Mouse (Mus musculus): ENCODE results near the gene Lrrc57.

Gene Lrrc57

DNA sequence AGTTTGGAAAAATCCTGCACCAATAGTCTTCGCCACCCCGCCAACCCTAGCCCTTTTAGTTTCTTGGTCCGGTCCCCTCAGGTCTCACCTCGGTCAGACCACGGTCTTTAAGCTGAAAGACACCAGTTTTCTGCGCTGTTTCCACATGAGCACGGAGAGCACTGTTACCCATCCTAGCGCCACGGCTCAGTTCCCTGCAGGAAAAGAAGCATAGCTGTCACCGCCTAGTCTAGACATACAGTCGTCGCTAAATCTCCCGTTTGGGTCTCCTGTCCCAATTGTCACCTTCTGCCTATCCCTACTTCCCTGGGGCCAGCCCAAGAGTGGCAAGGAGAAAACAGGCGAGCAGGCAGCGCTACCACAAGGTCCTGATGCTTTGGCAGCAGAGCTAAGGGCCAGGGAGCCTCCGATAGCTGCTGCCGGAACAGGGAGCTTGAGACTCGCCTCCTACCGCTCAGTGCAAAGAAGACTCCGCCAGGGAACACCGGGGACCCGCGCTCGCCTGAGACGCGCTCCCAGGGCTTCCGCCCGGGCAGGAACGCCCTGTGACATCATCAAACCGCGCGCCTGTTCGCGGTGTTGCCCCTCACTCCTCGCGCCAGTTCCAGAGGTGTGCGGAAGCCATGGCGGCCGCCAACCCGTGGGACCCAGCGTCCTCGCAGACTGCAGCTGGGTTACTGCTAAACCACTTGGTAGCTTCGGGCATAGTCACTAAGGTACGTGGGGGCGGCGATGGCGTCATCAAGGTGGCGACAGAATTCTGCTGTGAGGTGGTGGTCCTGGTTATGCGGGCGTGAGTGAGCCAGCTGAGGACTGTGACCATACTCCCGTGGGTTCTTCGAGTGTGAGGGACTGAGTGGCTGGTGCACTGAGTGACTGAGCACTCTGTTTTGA, at the start of gene Lrrc57, which contains the start of gene Haus2:
Lrrc57 (minus strand) TSS at position 691 of the 894 bp plus-strand sequence.
Haus2 (plus strand) TSS at position 554 of the 894 bp plus-strand sequence.
- DNase-seq (ENCODE audit: low spot score): peak; percentile 92

DNA sequence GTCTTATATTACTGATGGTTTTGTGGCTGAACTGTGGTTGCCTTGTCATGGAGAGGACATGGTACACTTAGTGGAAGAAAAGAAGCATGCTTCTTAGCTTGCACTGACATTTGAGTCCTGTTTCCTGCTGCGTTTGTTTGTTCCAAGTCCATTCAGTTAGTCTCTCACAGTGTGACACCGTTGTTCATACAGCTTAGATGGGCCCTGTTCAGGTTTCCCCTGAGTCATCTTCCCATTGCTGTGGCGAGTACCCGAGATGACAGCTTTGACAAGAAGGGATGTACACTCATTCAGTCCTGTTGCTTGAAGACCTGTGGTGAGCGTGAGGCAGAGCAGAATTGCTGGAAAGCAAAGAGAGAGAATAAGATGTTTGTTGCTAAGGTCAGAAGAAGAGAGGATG, 49.2 kb upstream of the Lrrc57 start:
- DNase-seq (ENCODE audit: low spot score): no peak

DNA sequence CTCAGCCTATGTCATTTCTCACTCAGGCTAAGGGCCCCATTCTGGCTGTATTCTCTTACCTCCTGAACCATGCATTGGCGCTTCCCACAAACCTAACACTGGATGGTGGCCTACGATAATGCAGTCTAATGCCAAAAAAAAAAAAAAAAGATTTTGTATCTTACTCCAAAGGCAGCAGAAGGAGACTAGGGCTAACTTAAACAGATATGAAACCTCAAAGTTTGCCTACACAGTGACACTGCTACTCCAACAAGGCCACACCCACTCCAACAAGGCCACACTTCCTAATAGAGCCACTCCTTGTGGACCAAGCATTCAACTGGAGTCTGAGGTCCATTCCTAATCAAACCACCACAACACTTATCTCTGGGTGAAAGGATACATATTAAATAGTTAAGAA, 47.4 kb upstream of the Lrrc57 start:
- no peak for DNase-seq (ENCODE audit: low spot score)

DNA sequence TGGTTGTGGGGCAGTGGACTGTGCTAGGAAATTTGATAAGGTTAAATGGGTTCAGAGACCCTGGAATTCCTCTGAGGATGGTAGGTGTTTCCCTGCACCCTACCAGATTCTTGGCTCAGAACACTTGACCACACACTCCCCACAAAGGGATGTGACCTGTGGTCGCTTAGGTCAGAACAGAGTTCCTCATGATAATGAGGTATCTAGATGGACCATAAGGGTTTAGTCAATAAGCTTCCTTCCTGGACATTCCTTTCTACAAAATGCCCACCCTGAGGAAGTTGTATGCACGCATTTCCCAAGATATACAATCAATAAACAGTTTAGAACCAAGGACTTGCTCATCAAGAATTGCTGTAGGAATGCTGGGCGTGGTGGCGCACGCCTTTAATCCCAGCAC, 46.6 kb upstream of the Lrrc57 start:
- DNase-seq (ENCODE audit: low spot score): no peak

DNA sequence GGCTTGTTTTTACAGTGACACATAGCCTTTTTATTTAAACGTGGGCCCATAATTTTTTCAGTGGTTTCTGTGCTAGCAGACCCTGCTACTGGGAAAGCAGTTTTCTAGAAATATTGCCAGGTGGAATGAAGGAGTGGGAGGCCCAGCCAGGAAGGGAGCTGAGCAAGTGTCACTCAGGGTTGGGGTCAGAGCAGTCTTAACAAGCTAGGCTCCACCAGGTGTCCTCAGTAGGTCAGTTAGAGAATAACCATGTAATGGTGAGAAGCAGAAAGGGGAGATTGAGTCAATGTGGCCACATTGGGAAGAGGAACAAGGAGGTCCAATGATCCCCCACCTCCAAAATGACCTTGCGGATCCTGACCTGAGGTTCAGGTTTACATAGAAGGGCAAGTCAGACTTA, 45.4 kb upstream of the Lrrc57 start:
- DNase-seq (ENCODE audit: low spot score): no peak

DNA sequence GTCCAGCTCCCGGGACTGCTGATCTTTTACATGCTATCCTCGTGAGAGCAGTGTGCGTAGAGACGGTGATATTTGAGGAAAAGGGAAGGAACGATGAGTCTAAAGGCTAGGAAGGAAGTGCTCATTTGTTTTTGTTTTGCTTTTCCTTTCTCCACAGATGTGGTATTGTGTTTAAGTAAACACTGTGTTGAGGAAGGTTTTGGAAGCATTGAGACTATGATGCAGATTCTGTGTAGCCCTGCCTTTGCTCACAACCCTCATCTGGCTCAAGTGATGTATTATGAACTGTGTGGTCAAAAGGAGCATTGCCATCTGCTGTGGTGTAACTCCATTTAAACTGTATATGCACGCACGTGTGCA, 43.6 kb upstream of the Lrrc57 start:
- no peak for DNase-seq (ENCODE audit: low spot score)

DNA sequence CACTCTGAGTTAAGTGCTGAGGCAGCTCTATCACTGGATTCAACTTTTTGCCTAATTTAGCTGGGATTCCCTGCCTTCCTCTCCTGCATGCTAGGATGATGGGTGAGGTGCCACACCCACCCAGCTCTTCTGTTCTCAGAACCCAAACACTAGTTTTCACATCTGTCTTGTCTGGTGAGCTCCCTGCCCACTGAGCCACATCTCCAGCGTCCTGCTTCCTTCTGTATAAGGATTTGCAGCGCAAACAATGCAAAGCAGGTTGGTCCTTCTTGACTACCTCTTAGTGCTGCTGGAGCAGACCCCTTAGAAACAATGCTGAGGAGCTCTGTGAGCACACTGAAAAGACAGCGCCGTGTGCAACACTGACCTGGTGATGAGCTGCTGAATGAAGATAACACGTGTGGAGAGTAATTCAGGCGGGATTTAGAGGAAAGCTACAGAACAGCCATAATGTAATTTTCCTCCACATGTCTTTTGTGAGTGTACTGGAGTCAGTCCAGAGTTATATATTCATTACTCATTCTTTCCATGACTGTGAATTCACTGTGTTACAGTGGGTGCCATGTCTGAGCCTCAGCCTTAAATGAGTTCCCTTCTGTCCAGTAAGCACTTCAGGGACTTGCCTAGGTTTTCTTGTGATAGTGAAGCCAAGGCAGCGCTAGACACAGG, 43.1 kb upstream of the Lrrc57 start:
- DNase-seq (ENCODE audit: low spot score): no peak

DNA sequence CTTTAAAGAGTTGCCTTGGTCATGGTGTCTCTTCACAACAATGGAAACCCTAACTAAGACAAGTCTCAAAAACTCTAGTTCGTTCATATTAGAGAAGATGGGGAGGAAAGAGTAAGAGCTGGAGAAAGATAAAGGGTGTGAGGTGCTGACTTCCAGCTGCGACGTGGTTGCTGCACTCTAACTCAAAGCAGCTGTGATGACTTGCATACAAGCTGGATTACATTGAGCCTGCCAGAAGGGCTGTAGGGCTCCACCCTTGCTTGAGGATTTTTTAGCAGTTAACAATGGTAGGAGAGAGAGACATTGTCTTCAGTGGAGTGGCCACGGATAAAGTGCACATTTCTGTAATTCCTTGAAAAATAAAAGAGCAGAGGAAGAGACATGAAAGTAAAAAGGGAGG, 37.5 kb upstream of the Lrrc57 start:
- no peak for DNase-seq (ENCODE audit: low spot score)

DNA sequence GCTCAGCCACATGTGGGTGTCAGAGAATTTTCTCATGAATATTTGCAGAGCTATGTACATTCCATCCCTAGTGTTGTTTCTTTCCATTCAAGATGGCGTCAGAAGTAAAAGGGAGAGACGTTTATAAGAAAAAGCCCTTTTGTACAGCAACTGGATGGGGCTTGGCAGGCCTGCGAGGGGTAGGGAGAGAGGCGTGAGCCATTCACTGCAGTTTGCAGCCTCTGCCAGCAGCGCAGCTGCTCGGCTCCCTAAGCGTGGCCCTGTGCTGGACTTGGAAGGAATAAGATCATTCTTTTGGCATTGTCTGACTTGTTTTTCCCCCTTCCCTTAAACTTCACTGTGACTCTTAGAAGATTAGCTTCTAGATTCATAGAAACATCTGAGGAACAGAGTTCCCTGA, 34.5 kb upstream of the Lrrc57 start:
- peak; percentile 69 for DNase-seq (ENCODE audit: low spot score)

DNA sequence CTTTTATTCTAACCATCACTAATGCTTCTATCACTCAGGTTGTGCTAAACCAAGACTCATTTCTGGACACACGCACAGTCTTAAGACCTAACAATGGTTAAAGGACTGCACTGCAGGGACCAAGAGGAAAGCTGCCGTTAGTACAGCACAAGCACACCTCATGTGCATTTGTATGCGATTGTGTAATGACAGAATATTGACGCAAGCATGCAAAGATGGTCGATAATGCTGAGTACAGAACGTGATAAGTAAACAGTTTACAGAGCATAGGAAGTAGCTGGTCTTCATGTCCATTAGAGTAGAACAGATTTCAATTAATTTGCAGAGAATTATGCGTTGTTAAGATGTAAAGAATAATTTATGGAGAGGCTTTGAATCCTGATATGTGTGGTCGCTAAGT, 31.5 kb upstream of the Lrrc57 start:
- no peak for DNase-seq (ENCODE audit: low spot score)

DNA sequence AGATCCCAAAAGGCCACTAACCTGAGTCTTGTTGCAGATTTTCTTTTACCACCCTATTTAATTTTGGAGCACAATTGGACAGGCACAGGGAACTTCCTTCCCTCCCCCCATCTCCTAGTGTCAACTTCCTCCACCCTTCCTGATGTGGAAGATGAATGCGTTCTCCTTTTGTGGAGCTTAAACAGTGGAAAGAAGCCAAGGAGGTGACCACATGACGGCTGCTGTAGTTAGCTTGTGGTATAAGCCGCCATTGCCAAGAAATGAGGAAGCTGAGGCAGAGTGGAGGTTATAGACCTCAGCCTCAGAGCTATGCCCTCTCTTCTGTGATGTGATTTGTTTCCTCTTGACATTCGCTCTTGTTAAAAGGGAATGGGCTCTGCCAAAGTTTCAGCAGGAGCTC, 22.6 kb upstream of the Lrrc57 start:
- DNase-seq (ENCODE audit: low spot score): no peak

DNA sequence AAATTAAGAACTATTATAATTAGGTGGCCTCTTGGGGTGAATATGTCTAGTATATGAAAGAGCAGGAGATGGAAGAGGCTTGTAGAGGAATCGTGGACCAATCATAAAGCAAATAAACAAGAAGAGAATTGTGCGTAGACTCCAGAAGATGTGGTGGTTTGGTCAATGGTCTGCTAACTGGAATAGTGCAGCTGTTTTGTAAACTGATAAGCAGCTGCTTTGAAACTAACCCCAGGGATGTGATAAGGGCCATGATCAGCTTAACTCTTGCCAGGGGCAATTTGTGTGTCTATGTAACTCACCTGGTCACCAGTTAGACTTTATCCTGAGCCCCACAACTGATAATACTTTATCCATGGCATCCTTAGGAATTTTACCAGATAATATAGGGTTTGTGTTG, 22.2 kb upstream of the Lrrc57 start:
- DNase-seq (ENCODE audit: low spot score): no peak

DNA sequence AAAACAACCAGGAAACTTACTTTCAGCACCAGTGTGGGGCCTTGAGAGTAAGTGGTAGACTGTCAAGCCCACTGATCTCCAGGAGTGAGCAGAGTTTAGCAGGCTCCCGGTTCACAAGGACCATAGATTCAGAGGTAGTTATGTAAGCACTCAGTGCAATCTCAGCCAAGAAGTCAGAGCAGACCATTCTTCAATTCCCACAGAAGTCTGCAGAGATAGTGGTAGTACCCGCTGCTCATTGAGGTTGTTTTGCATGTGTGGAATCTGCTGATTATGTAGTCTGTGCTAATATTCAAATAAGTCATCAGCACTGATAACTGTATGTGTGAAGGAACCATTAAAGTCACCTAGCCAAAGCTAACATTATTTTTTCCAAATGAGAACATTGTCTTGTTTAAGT, 21.3 kb upstream of the Lrrc57 start:
- DNase-seq (ENCODE audit: low spot score): no peak

DNA sequence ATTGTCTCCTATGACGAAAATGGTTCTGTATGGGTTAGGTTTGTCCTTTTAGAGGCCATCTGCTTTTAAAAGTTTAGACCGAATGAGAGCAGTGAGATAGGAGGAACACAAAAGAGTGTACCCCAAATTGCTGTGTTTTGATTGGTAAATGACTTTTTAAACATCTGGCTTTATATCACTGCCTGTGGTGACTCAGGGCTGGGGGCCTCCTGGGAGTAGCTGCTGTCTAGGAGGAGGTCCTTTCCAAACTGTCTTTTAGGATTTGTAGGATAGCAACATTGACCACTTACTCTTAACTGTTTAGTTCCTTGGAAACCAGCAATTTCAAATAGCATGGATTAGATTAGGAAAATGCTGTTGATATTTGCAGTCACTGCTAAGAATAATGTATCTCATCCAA, 20.9 kb upstream of the Lrrc57 start:
- no peak for DNase-seq (ENCODE audit: low spot score)

DNA sequence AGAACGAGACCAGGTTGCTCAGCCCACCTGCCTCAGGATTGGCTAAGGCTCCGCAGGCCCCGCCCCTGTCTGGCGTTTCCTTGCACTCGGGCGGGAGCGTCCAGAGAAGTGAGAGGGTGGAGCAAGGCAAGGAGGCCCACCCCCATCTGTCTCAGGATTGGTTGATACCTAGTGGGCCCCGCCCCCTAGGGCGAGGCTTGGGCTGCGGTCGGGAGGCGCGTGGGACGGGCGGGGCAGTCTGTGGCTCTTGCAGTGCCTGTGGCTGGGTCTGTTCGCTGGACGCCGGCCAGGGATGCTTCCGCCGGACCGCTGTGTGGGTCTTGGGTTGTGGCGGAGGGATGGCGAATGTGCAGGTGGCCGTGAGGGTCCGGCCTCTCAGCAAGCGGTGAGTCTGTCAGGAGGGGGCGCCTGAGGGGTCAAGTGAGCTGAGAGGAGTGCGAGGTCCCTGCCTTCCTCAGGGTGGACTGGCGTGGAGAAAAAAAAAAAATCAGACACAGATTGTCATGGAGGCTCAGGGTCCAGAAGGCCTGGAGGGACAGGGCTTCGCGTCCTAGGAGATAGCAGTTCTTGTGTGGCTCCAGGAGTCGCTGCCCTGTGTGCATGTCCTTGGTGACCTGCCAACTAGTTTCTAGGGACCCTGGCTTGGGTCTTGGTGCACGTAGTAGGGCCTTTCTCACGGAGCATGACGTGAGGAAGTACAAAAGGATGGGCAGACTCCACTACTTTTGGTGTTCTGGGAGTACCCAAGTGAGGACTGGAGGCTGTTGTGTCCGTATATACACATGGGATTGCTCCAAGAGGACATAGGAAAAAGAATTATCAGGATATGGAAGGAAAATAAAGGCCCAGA, 19.8 kb upstream of the Lrrc57 start, which contains the start of gene Stard9:
Stard9 (plus strand) TSS at position 236 of the 850 bp plus-strand sequence.
- peak; percentile 99 for DNase-seq (ENCODE audit: low spot score)

DNA sequence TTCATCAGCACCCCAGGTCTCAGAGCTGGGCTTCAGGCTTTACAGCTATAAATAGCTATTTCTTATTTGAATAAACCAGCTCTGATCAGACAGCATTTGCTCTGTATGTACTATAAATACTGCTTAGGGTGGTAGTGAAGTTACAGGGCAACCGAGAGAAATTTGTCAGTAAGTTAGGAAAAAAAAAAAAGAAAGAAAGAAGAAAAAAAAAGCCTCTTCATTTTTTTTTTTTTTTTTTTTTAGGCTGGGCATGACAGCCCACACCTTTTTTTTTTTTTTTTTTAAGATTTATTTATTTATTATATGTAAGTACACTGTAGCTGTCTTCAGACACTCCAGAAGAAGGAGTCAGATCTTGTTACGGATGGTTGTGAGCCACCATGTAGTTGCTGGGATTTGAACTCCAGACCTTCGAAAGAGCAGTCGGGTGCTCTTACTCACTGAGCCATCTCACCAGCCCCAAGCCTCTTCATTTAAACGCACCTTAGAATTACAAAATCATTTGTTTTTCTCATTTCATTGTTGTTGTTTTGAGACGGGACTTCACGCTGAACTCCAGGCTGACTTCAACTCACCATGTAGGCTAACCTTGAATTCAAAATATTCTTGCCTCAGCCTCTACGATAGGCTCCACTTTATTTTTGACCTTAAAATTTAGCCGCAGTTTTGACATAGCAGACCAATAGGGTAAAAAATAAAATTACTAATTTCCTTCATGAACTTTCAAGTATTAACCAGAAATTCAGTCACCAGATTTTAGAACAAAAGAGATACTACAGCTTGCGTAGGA, 19.0 kb upstream of the Lrrc57 start:
- DNase-seq (ENCODE audit: low spot score): no peak

DNA sequence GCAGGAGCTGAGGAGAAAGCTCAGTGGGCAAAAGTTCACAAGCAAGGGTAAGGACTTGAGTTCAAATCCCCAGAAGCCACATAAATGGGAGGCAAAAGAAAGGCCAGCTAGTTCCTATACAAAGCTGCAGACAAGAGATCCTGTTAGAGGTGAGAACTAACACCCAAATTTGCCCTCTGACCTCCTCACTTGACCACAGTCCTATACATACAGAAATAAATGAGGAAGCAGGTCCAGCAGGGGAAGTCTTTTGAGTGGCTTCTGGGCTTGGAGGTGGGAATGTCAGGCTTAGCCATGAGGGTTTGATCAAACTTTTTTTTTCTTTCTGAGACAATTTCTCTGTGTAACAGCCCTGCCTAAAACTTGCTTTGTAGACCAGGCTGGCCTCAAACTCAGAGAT, 13.6 kb upstream of the Lrrc57 start:
- no peak for DNase-seq (ENCODE audit: low spot score)

DNA sequence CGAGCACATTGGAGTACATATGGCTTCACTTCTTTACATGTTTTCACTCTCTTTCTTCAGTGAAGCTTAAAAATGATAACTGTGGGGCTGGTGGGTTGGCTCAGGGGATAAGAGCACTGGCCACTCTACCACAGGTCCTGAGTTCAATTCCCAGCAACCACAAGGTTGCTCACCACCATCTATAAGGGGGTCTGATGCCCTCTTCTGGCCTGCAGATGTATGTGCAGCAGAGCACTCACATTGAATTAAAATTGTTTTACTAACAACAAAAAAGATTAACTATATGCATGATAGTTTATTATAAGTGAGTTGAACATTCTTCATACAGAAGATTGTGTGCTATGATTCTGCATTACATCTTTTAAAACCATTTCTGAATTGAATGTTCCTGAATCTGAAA, 10.2 kb upstream of the Lrrc57 start:
- DNase-seq (ENCODE audit: low spot score): no peak

DNA sequence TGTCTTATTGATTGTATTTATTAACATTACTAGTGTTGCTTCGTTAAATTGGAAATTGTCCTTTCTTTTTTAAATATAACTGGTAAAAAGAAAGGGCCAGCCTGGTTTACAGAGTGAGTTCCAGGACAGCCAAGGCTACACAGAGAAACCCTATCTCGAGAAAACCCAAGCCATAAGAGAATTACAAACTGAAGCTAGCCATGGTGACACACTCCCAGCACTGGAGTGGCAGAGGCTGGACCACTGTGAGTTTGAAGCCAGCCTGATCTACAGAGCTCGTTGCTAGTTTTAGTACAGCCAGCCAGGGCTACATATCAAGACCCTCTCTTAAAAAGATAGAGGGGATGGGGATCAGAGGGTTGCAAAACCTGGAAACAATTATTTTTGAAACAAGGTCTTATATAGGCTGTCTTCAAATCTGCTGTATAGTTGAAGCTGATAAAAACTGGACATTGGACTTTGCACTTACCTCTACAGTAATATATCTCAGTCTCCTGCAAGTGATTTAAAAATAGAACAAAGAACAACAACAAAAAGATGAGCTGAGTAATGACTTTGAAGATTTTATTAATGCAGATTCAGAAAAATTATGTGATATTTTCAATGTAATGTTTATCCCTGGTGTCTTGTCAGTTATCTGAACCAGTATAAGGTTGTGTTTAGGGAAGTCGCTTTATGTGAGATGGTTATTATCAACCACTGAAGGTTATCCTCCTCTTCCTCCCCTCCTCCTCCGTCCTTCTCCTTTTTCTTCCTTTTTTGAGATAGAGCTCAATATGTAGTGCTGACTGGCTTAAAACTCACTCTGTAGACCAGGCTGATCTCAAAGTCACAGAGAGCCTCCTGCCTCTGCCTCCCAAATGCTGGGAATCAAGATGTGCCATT, 7.2 kb upstream of the Lrrc57 start:
- DNase-seq (ENCODE audit: low spot score): no peak

DNA sequence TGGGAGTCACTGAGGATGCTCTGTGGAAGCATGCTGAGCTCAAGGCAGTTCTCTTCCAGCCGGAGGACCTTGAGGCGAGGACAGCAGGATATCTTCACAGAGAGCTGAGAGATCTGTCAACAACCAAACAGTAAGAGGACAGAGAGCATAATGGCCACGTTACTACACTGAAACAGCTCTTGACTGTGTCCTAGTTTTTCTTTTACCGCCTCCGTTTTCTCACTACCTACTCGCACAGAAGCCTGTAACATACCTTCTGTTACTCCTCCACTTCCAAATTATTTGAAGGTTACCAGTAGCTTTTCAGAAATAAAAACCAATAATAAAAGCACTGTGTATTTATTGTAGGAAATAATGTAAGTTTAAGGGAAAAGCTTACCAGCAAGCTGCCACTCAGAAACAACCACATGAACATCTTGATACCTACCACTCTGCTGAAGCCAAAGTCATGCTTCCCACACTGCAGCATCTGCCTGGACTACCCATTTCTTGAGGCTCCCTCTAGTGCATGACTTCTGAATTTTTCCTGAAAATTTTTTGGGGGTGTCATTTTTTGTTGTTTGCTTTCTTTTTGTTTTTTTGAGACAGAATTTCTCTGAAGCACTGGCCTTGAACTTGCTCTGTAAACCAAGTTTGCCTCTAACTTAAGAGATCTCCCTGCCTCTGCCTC, 3.2 kb downstream of the Lrrc57 start:
- no peak for DNase-seq (ENCODE audit: low spot score)
